8 mouse cellular contexts compared by ENCODE assay signal in the genomic region with DNA sequence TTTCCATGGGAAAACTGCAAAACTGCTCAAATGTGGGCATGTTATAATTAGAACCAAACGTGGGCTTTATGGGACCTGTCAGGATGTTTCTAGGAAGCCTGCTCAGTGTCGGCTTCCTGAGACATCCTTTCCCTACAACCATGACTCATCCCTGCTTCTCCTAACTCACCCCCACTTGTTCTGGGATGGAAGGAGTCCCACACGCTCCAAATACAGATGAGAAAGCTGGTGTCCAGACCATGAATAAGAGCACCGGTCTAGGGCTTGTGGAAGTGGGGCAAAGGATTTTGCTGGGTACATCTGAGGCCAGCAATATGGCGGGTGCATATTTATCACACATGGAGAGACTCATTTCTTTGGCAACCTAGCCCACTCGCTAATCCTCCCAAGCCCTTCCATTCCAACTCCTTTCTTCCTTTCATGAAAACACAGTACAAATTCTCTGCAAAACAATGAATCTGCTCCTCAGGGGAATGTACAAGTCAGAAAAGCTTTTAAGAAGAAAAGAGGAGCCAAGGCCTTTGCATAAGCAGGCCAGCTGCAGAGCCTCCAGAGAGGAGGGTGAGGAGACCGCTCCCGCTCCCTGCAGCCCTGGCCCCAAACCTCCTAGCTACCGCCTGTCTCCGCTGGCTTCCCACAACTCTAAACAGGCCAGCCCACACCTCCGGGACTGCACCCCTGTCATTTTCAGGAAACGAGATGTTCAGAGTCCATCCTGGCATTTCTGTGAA.
A peak's percentile ranks its signal among the peaks of the same experiment; 100 is the strongest.
DNase-seq lines count a peak whose midpoint lies in the region; ATAC-seq and TF ChIP-seq lines count a peak whose summit lies in the region.

No protein-coding gene starts in this region.

- no peaks in the 10 kb centered on the region for H3K9me3 ChIP-seq in forebrain, embryonic 11.5 days (ENCODE audit: control insufficient read depth, low read length)
- H3K9me3 ChIP-seq in forebrain, embryonic 16.5 days (ENCODE audit: control insufficient read depth, low read length): no peaks in the 10 kb centered on the region
- H3K9me3 ChIP-seq in limb, embryonic 10.5 days (replicated peaks): no peaks in the 10 kb centered on the region

- H3K27ac ChIP-seq in forebrain, embryonic 11.5 days (ENCODE audit: low read depth, low read length): no peak overlapping the region; the same call in 1 of the 2 replicates
- no peak overlapping the region for H3K27ac ChIP-seq in forebrain, embryonic 16.5 days (ENCODE audit: low read length)
- peak overlapping the region; percentile 90 for H3K27ac ChIP-seq in kidney, adult 2 months (ENCODE audit: insufficient read depth, low read depth, low read length)
- peak overlapping the region; percentile 47 for H3K27ac ChIP-seq in limb, embryonic 10.5 days

- H3K9ac ChIP-seq in forebrain, embryonic 11.5 days (ENCODE audit: low read length): no peak overlapping the region
- H3K9ac ChIP-seq in forebrain, embryonic 16.5 days (replicated peaks; ENCODE audit: low read depth, low read length): no peak overlapping the region

- no peaks in the 10 kb centered on the region for H3K36me3 ChIP-seq in forebrain, embryonic 11.5 days (ENCODE audit: control insufficient read depth, insufficient read depth, low read length)
- H3K36me3 ChIP-seq in forebrain, embryonic 16.5 days (ENCODE audit: control insufficient read depth, insufficient read depth): no peaks in the 10 kb centered on the region
- H3K36me3 ChIP-seq in kidney, adult 2 months (ENCODE audit: control insufficient read depth, insufficient read depth, low read length): no peaks in the 10 kb centered on the region
- H3K36me3 ChIP-seq in limb, embryonic 10.5 days: no peaks in the 10 kb centered on the region

- no peak for TF ChIP-seq POLR2A in kidney, adult 2 months (IDR thresholded peaks at IDR 0.05; ENCODE audit: low read depth, low read length)

- peak; percentile 54 for DNase-seq in forebrain, embryonic 11.5 days (ENCODE audit: low spot score)
- DNase-seq in adrenal gland, postnatal 10 days: peak; percentile 61
- DNase-seq in gastrocnemius, adult 18-20 months (ENCODE audit: low spot score): peak; percentile 79
- peak; percentile 85 for DNase-seq in kidney, adult 2 months
- peak; percentile 35 for DNase-seq in limb, embryonic 10.5 days (ENCODE audit: low spot score)
- DNase-seq in right cerebral cortex, adult 2 months (ENCODE audit: low spot score in 2 of 2): peak; percentile 68 to 80
- DNase-seq in T-cell, adult 2 months (ENCODE audit: low spot score): no peak

- no peaks in the 10 kb centered on the region for H3K27me3 ChIP-seq in forebrain, embryonic 11.5 days (ENCODE audit: control insufficient read depth, insufficient read depth, low read length)
- no peaks in the 10 kb centered on the region for H3K27me3 ChIP-seq in forebrain, embryonic 16.5 days (replicated peaks; ENCODE audit: control insufficient read depth, insufficient read depth, low read length)
- H3K27me3 ChIP-seq in kidney, adult 2 months (replicated peaks; ENCODE audit: control insufficient read depth, insufficient read depth, low read length): no peaks in the 10 kb centered on the region
- no peaks in the 10 kb centered on the region for H3K27me3 ChIP-seq in limb, embryonic 10.5 days (ENCODE audit: low read depth, poor library complexity, severe bottlenecking)

- H3K4me3 ChIP-seq in forebrain, embryonic 11.5 days (ENCODE audit: low read depth, low read length): no peak overlapping the region
- no peak overlapping the region for H3K4me3 ChIP-seq in forebrain, embryonic 16.5 days (replicated peaks; ENCODE audit: low read length)
- no peak overlapping the region for H3K4me3 ChIP-seq in kidney, adult 2 months (ENCODE audit: insufficient read depth, low read depth, low read length)
- H3K4me3 ChIP-seq in limb, embryonic 10.5 days: no peak overlapping the region

- no peak overlapping the region for H3K4me2 ChIP-seq in forebrain, embryonic 11.5 days (ENCODE audit: low read depth, low read length, severe bottlenecking)
- H3K4me2 ChIP-seq in forebrain, embryonic 16.5 days (ENCODE audit: low read length): no peak overlapping the region

- 0 out of 2 replicates have a peak, but pooled peaks cover 3% of the 10 kb centered on the region for H3K4me1 ChIP-seq in forebrain, embryonic 11.5 days (replicated peaks; ENCODE audit: control insufficient read depth, insufficient read depth, low read length)
- H3K4me1 ChIP-seq in forebrain, embryonic 16.5 days (replicated peaks; ENCODE audit: control insufficient read depth, insufficient read depth, low read length): no peaks in the 10 kb centered on the region; the same call in none of the 2 replicates
- no peaks in the 10 kb centered on the region for H3K4me1 ChIP-seq in kidney, adult 2 months (ENCODE audit: control insufficient read depth, insufficient read depth, low read length)
- H3K4me1 ChIP-seq in limb, embryonic 10.5 days: peaks cover 24% of the 10 kb centered on the region

- peak; percentile 64; the same call in 1 of the 2 replicates for ATAC-seq in forebrain, embryonic 11.5 days (replicated peaks; ENCODE audit: low FRiP score)
- ATAC-seq in forebrain, embryonic 16.5 days: no peak

- TF ChIP-seq CTCF in kidney, adult 2 months (conservative IDR thresholded peaks at IDR 0.05; ENCODE audit: insufficient read depth, insufficient read length, low read depth, low read length): no peak

- WGBS in forebrain, embryonic 11.5 days: 36% methylated on average over 12 of the region's 12 CpGs
- WGBS in forebrain, embryonic 16.5 days: 32% methylated on average over 12 of the region's 12 CpGs
- 54% methylated on average over 12 of the region's 12 CpGs for WGBS in kidney, adult 2 months
- 57% methylated on average over 12 of the region's 12 CpGs for WGBS in limb, embryonic 10.5 days

Comparison
In these comparisons a context has a peak if more than half of its experiments do, and no peak if none do; other contexts are left out.
1. H3K27ac ChIP-seq: peak in kidney, adult 2 months (single experiment) and limb, embryonic 10.5 days (single experiment); none in forebrain, embryonic 11.5 days (single experiment) and forebrain, embryonic 16.5 days (single experiment).